Mouse (Mus musculus) stomach, embryonic 15.5 days (tissue): ENCODE measurements around the gene Extl1. TPM values are rescaled to one million over a fixed set of nuclear protein-coding genes. Genes with fewer than 3 reads are reported as not detected.
"Not testable (repeated sequence)": the region's sequence is repeated elsewhere in the genome, so short reads cannot be mapped to it uniquely, and the experiment has no call there.

Experiments used
- ATAC-seq: fragments of 200-750 bp; cut with Nextera tagmentation; 2 replicates; pipeline ENCODE4 v1.8.0; 2017; ENCODE audit warnings: low read depth, moderate number of reproducible peaks, moderate TSS enrichment; ENCODE audit not compliant: insufficient read depth, low FRiP score
- H3K27ac ChIP-seq: fragments of 300-500 bp; sonication (generic); 2 replicates; pipeline ENCODE4 v1.5.1; 2015; ENCODE audit warnings: mild to moderate bottlenecking, inconsistent platforms
- H3K27me3 ChIP-seq: fragments of 300-500 bp; sonication (generic); replicated peaks from 2 replicates; pipeline ENCODE4 v1.6.1; 2015; ENCODE audit warnings: inconsistent platforms
- H3K36me3 ChIP-seq: fragments of 300-500 bp; sonication (generic); 2 replicates; pipeline ENCODE4 v1.6.1; 2015; ENCODE audit warnings: inconsistent platforms
- H3K4me1 ChIP-seq: fragments of 300-500 bp; sonication (generic); 2 replicates; pipeline ENCODE4 v1.6.1; 2015; ENCODE audit warnings: inconsistent platforms
- H3K4me2 ChIP-seq: fragments of 300-500 bp; sonication (generic); 2 replicates; pipeline ENCODE4 v1.6.1; 2015; ENCODE audit warnings: mild to moderate bottlenecking, inconsistent platforms
- H3K4me3 ChIP-seq: fragments of 300-500 bp; sonication (generic); replicated peaks from 2 replicates; pipeline ENCODE4 v1.5.1; 2015; ENCODE audit warnings: inconsistent platforms
- H3K9ac ChIP-seq: fragments of 300-500 bp; sonication (generic); 2 replicates; pipeline ENCODE4 v1.6.1; 2015; ENCODE audit warnings: inconsistent platforms
- H3K9me3 ChIP-seq: fragments of 300-500 bp; sonication (generic); 2 replicates; pipeline ENCODE4 v1.6.1; 2016; ENCODE audit warnings: inconsistent platforms
- WGBS: fragments of 180-500 bp; shearing (Covaris S2); methylation state at CpG from one replicate; pipeline ENCODE4 v1.1.7; 2015; 5-methylcytosine and 5-hydroxymethylcytosine counted together
- polyA plus RNA-seq: library from polyadenylated mRNA; unstranded; fragments of >200 nt; fragmentation: Nextera tagmentation; extraction: Ambion mirVana; gene quantifications from 2 replicates; pipeline ENCODE4 v1.2.1, GENCODE M21; 2015

Gene Extl1
- 1.0 and 1.1 TPM in 2 replicates for polyA plus RNA-seq

DNA sequence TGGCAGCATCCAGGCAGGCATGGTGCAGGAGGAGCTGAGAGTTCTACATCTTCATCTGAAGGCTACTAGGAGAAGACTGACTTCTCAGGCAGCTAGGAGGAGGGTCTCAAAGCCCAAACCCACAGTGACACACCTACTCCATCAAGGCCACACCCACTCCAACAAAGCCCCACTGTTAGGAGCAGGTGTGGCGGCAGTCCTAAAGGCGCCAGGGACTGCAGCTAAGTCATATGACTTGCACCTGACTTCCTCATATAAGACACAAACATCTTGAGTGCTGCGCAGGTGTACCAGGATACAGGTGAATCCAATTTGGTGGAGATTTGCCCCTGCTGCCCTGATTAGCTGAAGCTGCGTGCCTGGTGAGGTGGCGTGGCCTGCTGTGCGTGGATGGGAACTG, at the start of gene Extl1:
Extl1 (minus strand) TSS at position 101 of the 400 bp plus-strand sequence.
- H3K27ac ChIP-seq, H3K4me3 ChIP-seq, ATAC-seq, H3K4me1 ChIP-seq, H3K27me3 ChIP-seq, H3K9ac ChIP-seq, H3K9me3 ChIP-seq, H3K4me2 ChIP-seq, H3K36me3 ChIP-seq: not testable (repeated sequence)
- WGBS, result 95% methylated on average over 2 of the region's 6 CpGs

DNA sequence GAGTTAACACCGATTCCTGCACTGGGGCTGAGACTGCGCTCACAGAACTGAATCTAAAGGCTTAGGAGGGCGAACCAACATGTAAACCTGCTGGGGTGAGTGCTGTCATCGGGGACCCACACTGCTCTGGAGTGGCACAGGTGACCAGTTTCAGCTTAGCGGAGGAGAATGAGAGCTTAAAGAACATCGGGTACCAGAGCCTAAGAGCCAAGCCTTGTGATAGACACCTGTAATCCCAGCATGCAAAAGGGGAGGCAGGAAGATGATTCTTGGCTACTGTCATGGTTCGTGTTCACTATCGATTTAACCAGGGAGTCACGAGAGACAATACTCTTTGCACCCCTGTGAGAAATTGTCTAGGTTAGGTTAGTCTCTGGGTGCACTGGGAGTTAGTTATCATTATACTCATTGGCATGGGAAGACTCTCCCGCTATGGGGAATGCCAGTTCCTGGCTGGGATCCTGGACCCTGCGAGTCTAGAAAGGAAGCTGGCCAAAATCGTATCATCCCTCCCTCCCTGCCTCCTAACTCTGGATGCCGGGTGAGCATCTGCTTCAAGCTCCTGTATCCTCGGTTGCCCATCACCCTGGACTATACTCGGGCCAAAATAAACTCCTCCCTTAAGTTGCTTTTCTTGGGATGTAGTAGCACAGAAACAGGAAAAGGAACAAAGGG, 49.2 kb upstream of the Extl1 start:
- no peak for ATAC-seq
- Histone ChIP-seq H3K36me3 (no peaks in the 10 kb centered on the region), H3K9ac (no peak overlapping the region), H3K27ac (no peak overlapping the region), H3K9me3 (no peaks in the 10 kb centered on the region), H3K4me3 (no peak overlapping the region), H3K27me3 (no peaks in the 10 kb centered on the region), H3K4me2 (no peak overlapping the region), H3K4me1 (peaks cover 8% of the 10 kb centered on the region; the same call in 1 of the 2 replicates)
- WGBS, result 81% methylated on average over 15 of the region's 15 CpGs

DNA sequence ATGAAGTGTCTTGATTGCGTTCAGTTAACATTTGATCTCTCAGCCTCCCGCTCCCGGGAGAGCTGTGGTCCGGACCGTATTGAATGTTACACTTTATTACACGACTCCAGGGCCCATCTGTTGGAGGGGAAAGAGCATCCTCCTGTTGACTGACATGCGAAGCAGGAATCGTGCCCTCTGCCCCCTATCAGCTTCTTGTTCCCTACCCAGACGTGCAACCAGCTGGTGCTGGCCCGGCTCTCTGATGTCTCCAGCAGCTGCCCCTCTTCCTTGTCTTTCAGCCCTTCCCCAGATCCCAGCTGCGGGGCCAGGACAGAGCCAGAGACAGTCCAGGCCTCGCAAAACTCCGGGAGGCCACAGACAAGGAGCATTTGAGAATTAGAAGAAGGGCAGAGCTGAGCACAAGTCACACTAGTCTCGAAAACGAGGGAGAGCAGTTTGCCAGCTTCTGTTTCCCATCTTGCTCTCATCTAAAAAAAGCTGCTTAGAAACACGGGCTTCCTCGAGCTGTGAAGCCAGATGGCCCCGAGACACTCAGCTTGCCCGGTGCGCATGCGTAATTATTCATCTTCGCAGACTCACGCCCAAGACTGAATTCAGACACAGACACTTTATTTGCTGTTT, 46.8 kb upstream of the Extl1 start:
- H3K9ac ChIP-seq, result no peak overlapping the region
- peak; percentile 50; the same call in 1 of the 2 replicates for ATAC-seq
- 0 out of 2 replicates have a peak, but pooled peaks cover 3% of the 10 kb centered on the region for H3K36me3 ChIP-seq
- H3K27ac ChIP-seq, result peak overlapping the region; percentile 87
- H3K9me3 ChIP-seq, result no peaks in the 10 kb centered on the region
- H3K4me1 ChIP-seq, result peaks cover 8% of the 10 kb centered on the region; the same call in 1 of the 2 replicates
- no peaks in the 10 kb centered on the region for H3K27me3 ChIP-seq
- no peak overlapping the region for H3K4me3 ChIP-seq
- 26% methylated on average over 23 of the region's 23 CpGs for WGBS
- H3K4me2 ChIP-seq, result peak overlapping the region; percentile 25; the same call in 1 of the 2 replicates

DNA sequence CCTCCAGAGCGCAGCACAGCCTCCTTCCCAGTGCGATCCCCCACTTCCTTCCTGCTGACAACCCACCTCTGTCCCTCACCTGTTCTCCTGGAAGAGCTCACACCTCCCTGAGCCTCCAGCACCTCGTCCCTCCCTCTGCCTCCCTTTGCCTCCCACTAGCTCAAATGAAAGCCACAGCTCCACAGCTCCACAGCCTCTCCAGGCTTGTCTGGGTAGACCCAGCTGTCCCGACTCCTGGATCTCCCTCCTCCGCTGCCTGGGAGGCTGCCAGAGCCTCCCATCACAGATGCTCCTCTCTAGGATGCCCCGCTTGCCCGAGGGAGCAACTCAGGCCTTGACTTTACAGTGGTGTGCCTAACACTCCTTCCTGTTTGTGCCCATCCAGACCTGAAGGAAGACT, 41.4 kb upstream of the Extl1 start:
- H3K36me3 ChIP-seq, result peaks cover 3% of the 10 kb centered on the region; the same call in 1 of the 2 replicates
- no peaks in the 10 kb centered on the region for H3K9me3 ChIP-seq
- no peak overlapping the region for H3K4me3 ChIP-seq
- H3K4me1 ChIP-seq, result no peaks in the 10 kb centered on the region
- H3K4me2 ChIP-seq, result no peak overlapping the region
- ATAC-seq, result 0 out of 2 replicates have a peak, but pooled peaks have one; percentile 21
- 68% methylated on average over 7 of the region's 7 CpGs for WGBS
- H3K9ac ChIP-seq, result no peak overlapping the region
- H3K27me3 ChIP-seq, result no peaks in the 10 kb centered on the region
- H3K27ac ChIP-seq, result no peak overlapping the region

DNA sequence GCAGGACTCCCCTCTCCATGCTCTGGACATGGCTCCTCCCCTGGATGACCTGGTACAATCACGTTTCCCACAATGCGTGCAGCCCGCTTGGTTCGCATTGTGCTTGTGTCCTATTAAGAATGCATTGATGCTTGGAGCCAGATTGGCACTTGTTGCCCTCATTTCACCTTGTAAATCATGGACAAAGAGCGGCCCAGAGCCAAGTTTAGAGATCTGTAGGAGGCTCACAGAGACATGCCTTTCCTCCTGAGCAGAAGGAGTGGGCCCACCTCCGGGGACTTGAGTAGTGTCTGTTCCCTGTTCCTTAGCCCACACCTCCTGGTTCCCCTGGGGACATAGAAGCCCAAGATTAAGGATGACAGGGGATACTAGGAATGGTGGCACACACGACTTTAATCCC, 40.3 kb upstream of the Extl1 start:
- peaks cover 3% of the 10 kb centered on the region; the same call in 1 of the 2 replicates for H3K36me3 ChIP-seq
- H3K9me3 ChIP-seq, result no peaks in the 10 kb centered on the region
- ATAC-seq, result no peak
- WGBS, result 89% methylated on average over 7 of the region's 7 CpGs
- H3K4me2 ChIP-seq, result no peak overlapping the region
- no peaks in the 10 kb centered on the region for H3K4me1 ChIP-seq
- no peaks in the 10 kb centered on the region for H3K27me3 ChIP-seq
- H3K9ac ChIP-seq, result no peak overlapping the region
- H3K4me3 ChIP-seq, result no peak overlapping the region
- H3K27ac ChIP-seq, result no peak overlapping the region

DNA sequence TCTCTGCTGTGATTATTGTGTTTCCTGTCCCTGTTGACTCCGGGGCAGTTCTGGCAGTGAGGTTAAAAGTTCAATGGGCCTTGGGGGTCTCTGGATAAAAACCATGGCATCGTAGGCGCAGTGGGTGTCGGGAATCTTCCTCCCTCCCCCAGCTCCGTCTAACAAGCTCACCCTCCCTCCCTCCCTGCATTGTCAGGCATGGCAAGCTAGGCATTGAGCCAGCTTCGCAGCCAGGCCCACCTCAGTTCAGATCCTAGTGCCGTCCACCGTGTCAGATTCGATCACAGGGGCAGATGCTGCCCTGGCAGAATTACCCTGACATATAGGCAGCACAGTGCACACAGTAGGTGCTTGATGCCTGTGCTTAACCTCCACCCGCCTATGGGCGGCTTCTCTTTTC, 38.3 kb upstream of the Extl1 start:
- WGBS, result 68% methylated on average over 11 of the region's 11 CpGs
- no peak overlapping the region for H3K4me3 ChIP-seq
- H3K27me3 ChIP-seq, result no peaks in the 10 kb centered on the region
- H3K27ac ChIP-seq, result no peak overlapping the region
- H3K36me3 ChIP-seq, result peaks cover 12% of the 10 kb centered on the region; the same call in 1 of the 2 replicates
- no peak overlapping the region for H3K4me2 ChIP-seq
- no peak overlapping the region for H3K9ac ChIP-seq
- H3K4me1 ChIP-seq, result no peaks in the 10 kb centered on the region
- no peaks in the 10 kb centered on the region for H3K9me3 ChIP-seq
- no peak for ATAC-seq

DNA sequence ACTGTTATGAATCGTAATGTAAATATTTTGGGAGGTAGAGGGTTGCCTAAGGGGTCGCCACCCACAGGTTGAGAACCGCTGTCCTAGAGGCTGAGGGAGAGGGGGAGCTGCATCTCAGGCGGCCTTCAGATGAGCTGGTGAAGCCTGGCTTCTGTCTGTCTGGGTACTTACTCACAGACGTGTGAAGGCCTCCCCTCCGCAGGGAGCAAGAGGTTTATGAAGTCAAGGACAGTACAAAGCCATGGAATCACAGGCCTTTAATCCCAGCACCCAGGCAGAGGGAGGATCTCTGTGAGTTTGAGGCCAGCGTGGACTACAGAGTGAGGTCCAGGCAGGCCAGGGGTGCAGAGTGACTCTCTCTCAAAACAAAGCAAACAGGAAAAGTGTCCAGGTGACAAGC, 33.5 kb upstream of the Extl1 start:
- H3K27me3 ChIP-seq, result no peaks in the 10 kb centered on the region

DNA sequence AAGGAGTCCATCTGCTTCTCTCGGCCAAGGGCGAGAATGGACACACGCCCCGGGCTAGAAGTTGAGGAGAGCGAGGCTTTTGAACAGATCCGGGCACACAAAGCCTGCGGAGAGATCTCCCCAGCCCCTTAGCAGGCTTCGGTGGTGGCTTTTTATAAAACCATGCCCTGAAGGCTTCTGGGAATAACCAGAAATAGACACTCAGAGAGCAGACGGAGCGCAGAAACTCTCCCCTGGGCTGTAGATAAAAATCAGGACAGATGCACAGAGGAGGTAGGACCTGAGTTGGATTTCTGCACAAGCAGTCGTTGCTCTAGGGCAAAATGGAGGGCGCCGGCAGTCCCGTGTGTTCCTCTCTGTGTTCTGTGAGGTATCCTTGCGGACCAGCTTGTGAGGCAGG, 33.0 kb upstream of the Extl1 start:
- H3K4me2 ChIP-seq, result no peak overlapping the region
- no peaks in the 10 kb centered on the region for H3K4me1 ChIP-seq
- H3K36me3 ChIP-seq, result peaks cover 15% of the 10 kb centered on the region
- no peaks in the 10 kb centered on the region for H3K27me3 ChIP-seq
- no peaks in the 10 kb centered on the region for H3K9me3 ChIP-seq
- no peak overlapping the region for H3K27ac ChIP-seq
- no peak overlapping the region for H3K9ac ChIP-seq
- WGBS, result 70% methylated on average over 15 of the region's 15 CpGs
- no peak for ATAC-seq
- H3K4me3 ChIP-seq, result no peak overlapping the region

More for the DNA sequence above, 33.5 kb upstream of the Extl1 start:
- peaks cover 15% of the 10 kb centered on the region for H3K36me3 ChIP-seq
- H3K4me3 ChIP-seq, result no peak overlapping the region
- H3K9ac ChIP-seq, result no peak overlapping the region
- WGBS, result 55% methylated on average over 7 of the region's 7 CpGs
- no peak for ATAC-seq
- H3K4me1 ChIP-seq, result no peaks in the 10 kb centered on the region
- no peak overlapping the region for H3K27ac ChIP-seq
- H3K9me3 ChIP-seq, result no peaks in the 10 kb centered on the region
- H3K4me2 ChIP-seq, result no peak overlapping the region

DNA sequence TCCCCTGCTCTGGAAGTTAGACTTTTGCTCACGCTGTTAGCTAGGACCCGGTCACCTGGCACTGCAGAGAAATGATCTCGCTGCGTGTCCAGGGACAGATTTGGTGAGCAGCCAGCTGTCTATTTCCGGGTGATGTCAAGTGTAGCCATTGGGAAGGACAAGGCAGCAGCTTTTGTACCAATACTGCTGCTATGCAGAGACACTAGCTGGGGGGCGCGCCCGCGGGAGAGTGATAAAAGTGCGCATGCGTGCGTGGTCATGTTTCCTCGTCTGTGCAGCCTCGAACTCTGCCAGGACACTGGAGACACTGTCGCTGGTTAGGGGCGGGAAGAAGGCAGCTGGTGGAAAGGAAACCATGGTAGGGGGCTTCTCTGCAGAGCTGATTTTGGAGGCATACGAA, 32.5 kb upstream of the Extl1 start:
- H3K9ac ChIP-seq, result no peak overlapping the region
- H3K9me3 ChIP-seq, result no peaks in the 10 kb centered on the region
- no peak overlapping the region for H3K4me2 ChIP-seq
- peaks cover 15% of the 10 kb centered on the region for H3K36me3 ChIP-seq
- no peaks in the 10 kb centered on the region for H3K27me3 ChIP-seq
- 81% methylated on average over 17 of the region's 17 CpGs for WGBS
- H3K4me3 ChIP-seq, result no peak overlapping the region
- H3K27ac ChIP-seq, result no peak overlapping the region
- no peak for ATAC-seq
- no peaks in the 10 kb centered on the region for H3K4me1 ChIP-seq

DNA sequence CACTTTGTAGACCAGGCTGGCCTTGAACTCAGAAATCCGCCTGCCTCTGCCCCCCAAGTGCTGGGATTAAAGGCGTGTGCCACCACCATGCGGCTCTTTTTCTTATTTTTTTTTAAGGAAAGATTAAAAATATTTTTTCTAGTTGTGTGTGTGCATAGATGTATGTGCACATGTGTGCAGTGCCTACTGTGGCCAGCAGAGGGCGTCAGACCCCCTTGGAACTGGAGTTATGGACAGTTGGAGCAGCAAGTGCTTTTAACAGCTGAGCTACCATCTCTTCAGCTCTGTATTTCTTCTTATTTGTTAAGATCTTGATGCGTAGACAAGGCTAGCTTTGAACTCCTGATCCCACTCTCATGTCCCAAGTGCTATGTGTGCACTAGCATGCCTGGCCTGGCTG, 25.6 kb upstream of the Extl1 start:
- no peak overlapping the region for H3K27ac ChIP-seq
- no peaks in the 10 kb centered on the region for H3K4me1 ChIP-seq
- H3K27me3 ChIP-seq, result no peaks in the 10 kb centered on the region
- WGBS, result 73% methylated on average over 5 of the region's 5 CpGs
- H3K9ac ChIP-seq, result no peak overlapping the region
- ATAC-seq, result no peak
- H3K4me3 ChIP-seq, result no peak overlapping the region
- no peaks in the 10 kb centered on the region for H3K9me3 ChIP-seq
- peaks cover 1% of the 10 kb centered on the region for H3K36me3 ChIP-seq
- H3K4me2 ChIP-seq, result no peak overlapping the region

DNA sequence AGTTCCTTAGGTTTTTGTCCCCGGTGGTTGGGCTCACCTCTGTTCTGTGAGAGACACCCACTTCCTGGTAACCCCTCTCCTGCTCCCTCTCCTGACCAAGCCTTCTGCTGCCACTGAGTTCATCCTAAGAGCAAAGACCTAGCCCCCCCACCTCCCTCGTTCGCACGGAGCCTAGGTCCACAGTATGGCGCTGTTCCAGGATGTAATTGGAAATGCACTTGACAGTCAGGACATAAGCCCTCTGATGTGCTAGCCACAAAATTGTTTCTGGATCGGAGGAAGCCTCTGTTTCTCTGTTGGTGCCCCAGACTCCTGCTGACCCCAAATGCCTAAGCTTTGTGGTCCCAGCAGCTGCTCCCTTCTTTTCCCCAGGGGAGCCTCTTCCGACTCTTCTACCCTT, 20.1 kb upstream of the Extl1 start:
- H3K4me3 ChIP-seq, result no peak overlapping the region
- H3K9ac ChIP-seq, result no peak overlapping the region
- no peak overlapping the region for H3K27ac ChIP-seq
- H3K4me1 ChIP-seq, result peaks cover 30% of the 10 kb centered on the region
- H3K9me3 ChIP-seq, result no peaks in the 10 kb centered on the region
- no peak for ATAC-seq
- no peaks in the 10 kb centered on the region for H3K36me3 ChIP-seq
- H3K27me3 ChIP-seq, result no peaks in the 10 kb centered on the region
- 60% methylated on average over 7 of the region's 7 CpGs for WGBS
- no peak overlapping the region for H3K4me2 ChIP-seq

DNA sequence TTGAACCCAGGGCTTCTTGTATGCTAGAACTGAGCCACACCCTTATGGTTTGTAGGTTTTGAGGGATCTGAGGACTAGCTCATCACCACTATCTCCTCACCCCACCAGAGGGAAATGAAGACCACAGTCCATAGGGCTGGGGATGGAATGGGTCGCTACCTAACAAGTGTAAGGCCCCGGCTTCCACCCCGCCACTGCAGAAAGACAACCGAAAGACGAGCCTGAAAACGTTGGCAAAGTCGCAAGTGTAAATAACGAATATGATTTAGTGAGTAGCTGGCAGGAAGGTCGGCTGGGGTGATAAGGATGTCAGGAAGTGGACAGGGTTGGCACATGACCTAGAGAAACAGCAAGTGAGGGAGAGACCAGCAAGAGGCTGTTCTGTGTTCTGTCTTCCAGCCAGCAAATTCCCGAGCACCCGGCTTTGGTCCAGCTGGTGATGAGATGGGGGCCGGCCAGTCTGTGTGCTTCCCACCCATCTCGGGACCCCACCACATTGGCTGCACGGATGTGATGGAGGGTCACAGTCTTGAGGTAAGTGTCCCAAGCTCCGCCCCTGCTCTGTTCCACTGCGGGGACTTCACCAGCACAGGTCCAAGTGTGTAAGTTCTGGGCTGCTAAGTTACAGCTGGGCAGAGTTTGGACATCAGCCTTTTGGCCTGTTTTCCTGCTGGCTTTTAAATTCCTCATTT, 19.1 kb upstream of the Extl1 start:
- no peak for ATAC-seq
- no peak overlapping the region for H3K4me2 ChIP-seq
- no peaks in the 10 kb centered on the region for H3K9me3 ChIP-seq
- WGBS, result 47% methylated on average over 16 of the region's 16 CpGs
- H3K4me1 ChIP-seq, result peaks cover 32% of the 10 kb centered on the region
- no peak overlapping the region for H3K9ac ChIP-seq
- no peaks in the 10 kb centered on the region for H3K27me3 ChIP-seq
- H3K4me3 ChIP-seq, result no peak overlapping the region
- H3K36me3 ChIP-seq, result no peaks in the 10 kb centered on the region
- no peak overlapping the region for H3K27ac ChIP-seq
